Comparison of ENCODE assay signal across 14 mouse cellular contexts in genomic region chr9:43797746-43798145, GRCm38 (mm10).
"Had no signal": no experiment of that assay in that cellular context is flagged by ENCODE, and none has a peak within 500 bp of the region (broad histone marks: within the 10 kb centered on the region; RNA-seq: fewer than 3 reads in every experiment).

No protein-coding gene starts in this region.

- H3K4me3 ChIP-seq: left cerebral cortex, adult 2 months; limb, embryonic 10.5 days; liver, embryonic 12.5 days; megakaryocyte, embryonic 14.5 days; midbrain, embryonic 15.5 days; neural tube, embryonic 12.5 days; stomach, embryonic 15.5 days had no signal

- H3K9ac ChIP-seq: liver, embryonic 12.5 days; midbrain, embryonic 15.5 days; neural tube, embryonic 12.5 days; stomach, embryonic 15.5 days had no signal

- H3K27me3 ChIP-seq: liver, embryonic 12.5 days; midbrain, embryonic 15.5 days; neural tube, embryonic 12.5 days; stomach, embryonic 15.5 days had no signal

- ATAC-seq: hindbrain, embryonic 16.5 days; inflammation-experienced regulatory T-cells, adult 6 months; intestine, postnatal 0 days; liver, embryonic 12.5 days; midbrain, embryonic 15.5 days had no signal

- H3K4me1 ChIP-seq: megakaryocyte, embryonic 14.5 days; stomach, embryonic 15.5 days had no signal

- H3K27ac ChIP-seq: left cerebral cortex, adult 2 months; liver, embryonic 12.5 days; macrophage; midbrain, embryonic 15.5 days had no signal

- H3K9me3 ChIP-seq: limb, embryonic 10.5 days; liver, embryonic 12.5 days; megakaryocyte, embryonic 14.5 days; midbrain, embryonic 15.5 days; neural tube, embryonic 12.5 days; stomach, embryonic 15.5 days had no signal

- DNase-seq: right cerebral cortex, postnatal 14 days; thymus, postnatal 4 days had no signal

- H3K4me2 ChIP-seq: liver, embryonic 12.5 days; midbrain, embryonic 11.5 days; midbrain, embryonic 15.5 days; neural tube, embryonic 12.5 days; stomach, embryonic 15.5 days had no signal
